Mouse (Mus musculus) embryonic facial prominence, embryonic 12.5 days (tissue): ENCODE data around the gene Cdca7l. TPM values are rescaled to one million over a fixed set of nuclear protein-coding genes. Genes with fewer than 3 reads are reported as not detected.

ENCODE experiments used
- ATAC-seq: fragments of 200-750 bp; cut with Nextera tagmentation; 2 replicates; pipeline ENCODE4 v1.8.0; 2017; ENCODE audit not compliant: insufficient number of reproducible peaks, insufficient read depth, low FRiP score, low TSS enrichment
- H3K27ac ChIP-seq: fragments of 300-500 bp; sonication (generic); 2 replicates; pipeline ENCODE4 v1.5.1; 2016; ENCODE audit warnings: mild to moderate bottlenecking
- H3K27me3 ChIP-seq: fragments of 300-500 bp; sonication (generic); 2 replicates; pipeline ENCODE4 v1.6.1; 2016; ENCODE audit warnings: mild to moderate bottlenecking, moderate library complexity
- H3K36me3 ChIP-seq: fragments of 300-500 bp; sonication (generic); 2 replicates; pipeline ENCODE4 v1.6.1; 2016; ENCODE audit warnings: mild to moderate bottlenecking
- H3K4me1 ChIP-seq: fragments of 300-500 bp; sonication (generic); 2 replicates; pipeline ENCODE4 v1.6.1; 2016
- H3K4me2 ChIP-seq: fragments of 300-500 bp; sonication (generic); replicated peaks from 2 replicates; pipeline ENCODE4 v1.6.1; 2016; ENCODE audit warnings: mild to moderate bottlenecking, moderate library complexity
- H3K4me3 ChIP-seq: fragments of 300-500 bp; sonication (generic); 2 replicates; pipeline ENCODE4 v1.5.1; 2016; ENCODE audit warnings: mild to moderate bottlenecking
- H3K9ac ChIP-seq: fragments of 300-500 bp; sonication (generic); 2 replicates; pipeline ENCODE4 v1.6.1; 2016; ENCODE audit warnings: mild to moderate bottlenecking, moderate library complexity
- H3K9me3 ChIP-seq: fragments of 300-500 bp; sonication (generic); 2 replicates; pipeline ENCODE4 v1.6.1; 2016; ENCODE audit warnings: mild to moderate bottlenecking, moderate library complexity
- WGBS: fragments of 180-500 bp; shearing (Covaris S2); methylation state at CpG from one replicate; pipeline ENCODE4 v1.1.7; 2016; 5-methylcytosine and 5-hydroxymethylcytosine counted together
- polyA plus RNA-seq: library from polyadenylated mRNA; unstranded; fragments of >200 nt; fragmentation: Nextera tagmentation; extraction: Ambion mirVana; gene quantifications from 2 replicates; pipeline ENCODE4 v1.2.1, GENCODE M21; 2016

The Cdca7l gene
- polyA plus RNA-seq, 1 experiment from 2014 or later: 34.6 TPM

DNA sequence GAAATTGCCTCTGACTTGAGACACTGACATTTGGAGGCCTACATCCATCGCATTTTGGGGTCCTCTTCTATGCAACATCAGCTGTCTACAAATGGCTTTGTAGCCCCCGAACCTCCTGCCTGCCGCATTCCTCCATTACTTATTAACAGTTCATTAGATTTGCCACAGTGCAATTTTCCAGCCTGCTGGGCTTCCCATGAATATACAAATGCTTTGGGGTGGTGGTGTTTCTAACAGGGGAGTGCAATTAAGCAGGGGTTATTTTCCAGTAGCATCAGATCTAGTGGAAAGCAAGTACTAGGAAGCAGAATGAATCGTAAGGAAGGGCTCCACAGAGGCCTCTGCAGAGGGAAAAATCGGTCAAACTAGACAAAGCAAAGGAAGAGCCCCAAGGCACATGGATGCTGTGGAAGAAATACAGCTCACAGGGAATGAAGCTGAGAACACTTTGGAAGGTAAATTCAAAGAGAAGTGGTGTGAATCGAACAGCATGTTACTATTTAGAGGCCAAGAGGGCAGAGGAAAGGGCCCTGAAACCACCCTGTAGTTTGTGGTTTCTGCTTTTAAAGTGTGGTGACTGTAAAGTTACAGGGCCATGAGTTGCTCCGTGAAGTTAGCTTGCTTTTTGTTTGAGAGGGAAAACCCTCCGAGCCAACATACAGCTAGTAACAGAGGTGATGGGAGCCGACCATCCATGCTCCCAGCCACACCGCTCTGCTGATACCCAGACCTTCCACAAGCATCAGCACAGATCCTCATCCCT is 111.9 kb downstream of the Cdca7l start:
- no peaks in the 10 kb centered on the region for H3K9me3 ChIP-seq
- no peak overlapping the region for H3K27ac ChIP-seq
- H3K4me1 ChIP-seq: no peaks in the 10 kb centered on the region
- 49% methylated on average over 10 of the region's 10 CpGs for WGBS
- no peak for ATAC-seq
- H3K36me3 ChIP-seq: no peaks in the 10 kb centered on the region
- no peak overlapping the region for H3K4me2 ChIP-seq
- H3K9ac ChIP-seq: no peak overlapping the region
- no peaks in the 10 kb centered on the region for H3K27me3 ChIP-seq
- H3K4me3 ChIP-seq: no peak overlapping the region
